Mouse (Mus musculus): ENCODE measurements at regions not wholly inside any gene's neighbourhood (a gene's known extent, or its start where the extent isn't known, plus 50 kb on each side); places are given as distances from the start of the nearest gene placed in this dataset.
A peak's percentile ranks its signal among the peaks of the same experiment; 100 is the strongest.

- DNase-seq (ENCODE audit: low spot score in 2 of 2), result no peak
Measured at GRCm38 (mm10) chr2:122863343-122863970, 98.4 kb downstream of the Sqor start.

GRCm38 (mm10) chr2:122863971-122864348 is 98.9 kb downstream of the Sqor start:
- DNase-seq (ENCODE audit: low spot score in 2 of 2), result no peak

DNA sequence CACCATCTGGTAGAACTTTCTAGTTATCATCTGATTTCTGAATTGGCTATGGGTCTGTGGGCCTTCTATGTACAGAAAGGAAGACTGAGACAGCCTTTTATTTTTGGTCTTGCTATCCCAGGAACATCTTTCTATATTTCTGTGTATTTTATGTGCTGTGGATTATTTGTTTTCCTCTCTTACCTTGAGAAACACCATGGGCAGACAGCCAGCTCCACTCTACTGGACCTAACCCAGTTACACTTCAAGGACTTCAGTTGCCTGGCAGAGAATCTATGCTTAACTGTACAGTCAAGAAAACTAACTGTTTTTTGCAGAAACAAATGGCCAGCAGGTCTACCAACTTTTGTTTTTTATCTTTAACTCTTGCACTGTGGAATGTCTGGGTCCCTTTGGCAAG is 122.1 kb downstream of the Sqor start:
- DNase-seq (ENCODE audit: low spot score in 2 of 2), result no peak

DNA sequence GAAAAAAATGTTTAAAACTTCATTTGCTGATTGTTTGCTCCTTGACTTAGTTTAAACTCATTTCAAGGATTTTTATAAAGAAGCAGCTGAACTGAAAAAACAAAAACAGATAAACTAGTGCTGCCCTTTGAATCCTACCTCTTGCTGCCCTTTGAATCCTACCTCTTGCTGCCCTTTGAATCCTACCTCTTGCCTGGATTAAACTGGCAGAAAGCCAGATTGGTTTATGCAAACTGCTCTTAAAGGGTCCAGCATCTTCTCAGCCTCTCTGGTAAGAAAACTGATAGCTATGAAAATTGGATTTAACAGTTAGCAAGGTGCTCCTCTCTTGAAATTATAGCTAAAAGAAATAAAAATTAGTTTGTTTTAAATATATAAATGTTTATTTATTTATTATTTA is 122.5 kb downstream of the Sqor start:
- no peak for DNase-seq (ENCODE audit: low spot score in 2 of 2)

GRCm38 (mm10) chr2:122905129-122906072 is 140.4 kb downstream of the Sqor start:
- DNase-seq (ENCODE audit: low spot score in 2 of 2), result no peak

- DNase-seq (ENCODE audit: low spot score in 2 of 2), result no peak
Measured at GRCm38 (mm10) chr2:122916772-122917171, 151.7 kb downstream of the Sqor start.

DNA sequence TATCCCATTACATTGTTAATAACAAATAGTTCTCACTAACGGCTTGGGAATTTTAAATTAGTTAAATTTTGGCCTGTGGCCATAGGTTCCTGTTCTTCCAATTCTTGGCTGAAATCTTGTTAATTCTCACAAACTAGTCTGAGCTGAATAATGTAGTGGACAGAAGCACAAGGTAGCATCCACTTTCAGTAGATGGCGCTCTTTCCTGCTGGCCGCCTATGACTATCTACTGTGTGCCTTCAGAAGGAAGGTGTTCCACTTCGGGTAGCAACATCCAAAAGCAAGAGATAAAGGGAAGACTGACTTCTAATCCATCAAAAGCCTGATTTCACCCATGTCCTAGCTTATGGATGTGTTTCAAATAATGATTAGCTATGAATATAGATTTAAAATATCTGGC is 172.9 kb downstream of the Sqor start:
- peak in 1 of 2 experiments; percentile 12 for DNase-seq (ENCODE audit: low spot score in 2 of 2)

- no peak for DNase-seq (ENCODE audit: low spot score in 2 of 2)
Measured at GRCm38 (mm10) chr2:122944841-122945240, 179.8 kb downstream of the Sqor start.

GRCm38 (mm10) chr2:122945891-122946290 is 180.9 kb downstream of the Sqor start:
- no peak for DNase-seq (ENCODE audit: low spot score in 2 of 2)

- no peak for DNase-seq (ENCODE audit: low spot score in 2 of 2)
Measured at GRCm38 (mm10) chr2:122949031-122949430, 184.0 kb downstream of the Sqor start.

- DNase-seq (ENCODE audit: low spot score in 2 of 2), result no peak
Measured at GRCm38 (mm10) chr2:122961701-122962100, 196.7 kb downstream of the Sqor start.

DNA sequence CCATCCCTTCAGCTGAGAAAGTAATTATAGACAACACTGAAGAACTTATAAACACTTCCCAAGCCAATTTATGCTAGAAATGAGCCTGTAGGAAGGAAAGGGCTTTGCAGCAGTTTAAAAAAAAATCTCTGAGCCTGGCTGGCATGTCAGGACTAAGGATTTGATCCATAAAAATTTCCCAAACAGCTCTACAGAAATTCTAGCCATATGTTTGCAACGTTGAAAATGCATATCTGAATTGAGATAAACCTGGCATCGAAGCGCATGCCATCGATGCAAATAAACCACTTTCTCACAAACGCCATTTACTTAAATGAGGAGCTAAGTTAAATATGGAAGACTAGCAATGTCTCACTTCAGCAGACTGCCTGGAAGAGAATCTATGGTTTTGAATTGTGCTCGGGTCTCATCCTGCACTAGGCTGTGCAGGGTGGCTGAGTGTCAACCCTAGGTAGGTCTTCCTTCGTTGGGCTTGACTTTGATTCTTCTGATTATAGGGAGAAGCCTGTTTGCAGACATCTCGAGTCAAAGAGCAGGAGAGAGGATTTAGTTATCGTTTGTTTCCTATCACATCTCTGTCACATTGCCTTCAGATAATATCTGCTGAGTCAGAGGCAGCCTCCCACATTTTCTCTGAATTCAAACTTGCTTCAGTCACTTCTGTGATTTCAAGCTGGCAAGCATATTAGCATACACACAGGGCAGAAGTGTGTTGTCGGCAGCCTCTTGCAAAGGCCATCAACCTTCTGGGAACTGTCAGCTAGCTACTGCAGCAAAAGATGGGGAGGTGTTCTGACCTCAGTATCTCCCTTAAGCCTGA is 204.0 kb downstream of the Sqor start:
- DNase-seq (ENCODE audit: low spot score in 2 of 2), result peak; percentile 13 to 33

Measured in left cerebral cortex, adult 8-10 months (tissue).